Mouse (Mus musculus): ENCODE results near the gene Esp22.
"Not testable (repeated sequence)": the region's sequence is repeated elsewhere in the genome, so short reads cannot be mapped to it uniquely, and the experiment has no call there.

Gene Esp22

DNA sequence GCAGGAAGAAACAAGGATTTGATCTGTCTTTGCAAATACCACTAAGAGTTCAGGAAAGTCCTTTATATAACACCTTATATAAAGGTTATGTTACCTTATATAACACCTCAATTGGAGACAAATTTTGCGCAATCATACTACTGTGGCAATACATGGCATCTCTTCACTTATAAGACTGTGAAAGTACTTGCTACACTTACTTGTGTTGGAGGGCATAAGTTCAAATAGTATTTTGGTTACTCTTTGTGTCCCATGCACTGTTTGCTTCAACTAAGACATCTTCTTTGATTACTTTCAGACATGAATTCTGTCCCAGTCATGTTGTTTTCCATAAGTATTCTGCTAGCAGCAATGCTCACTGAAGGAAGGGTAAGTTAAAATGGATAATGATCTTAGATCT lies at the start of gene Esp22:
Esp22 (plus strand) TSS at position 301 of the 400 bp plus-strand sequence.
- no peak for DNase-seq (ENCODE audit: low spot score in 2 of 2)

DNA sequence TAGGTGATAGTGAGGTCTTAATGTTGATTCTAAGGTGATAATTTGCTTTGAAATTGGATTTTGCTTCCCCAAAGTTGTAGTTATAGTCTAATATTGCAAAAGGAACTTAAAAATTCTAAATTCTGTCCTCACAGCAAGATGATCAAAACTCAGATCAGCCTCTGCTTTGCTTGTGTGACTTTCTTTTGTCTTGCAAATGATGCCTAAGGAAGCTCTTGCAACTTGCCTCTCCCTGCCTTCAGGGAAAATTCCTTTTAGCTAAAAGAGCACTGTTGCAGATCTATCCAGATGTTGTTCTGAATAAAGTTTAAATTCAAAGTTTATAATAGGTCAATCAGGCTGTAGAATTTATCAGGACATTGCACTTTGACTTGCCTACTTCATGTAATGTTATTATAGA lies 31.5 kb upstream of the Esp22 start:
- no peak for DNase-seq (ENCODE audit: low spot score in 2 of 2)

DNA sequence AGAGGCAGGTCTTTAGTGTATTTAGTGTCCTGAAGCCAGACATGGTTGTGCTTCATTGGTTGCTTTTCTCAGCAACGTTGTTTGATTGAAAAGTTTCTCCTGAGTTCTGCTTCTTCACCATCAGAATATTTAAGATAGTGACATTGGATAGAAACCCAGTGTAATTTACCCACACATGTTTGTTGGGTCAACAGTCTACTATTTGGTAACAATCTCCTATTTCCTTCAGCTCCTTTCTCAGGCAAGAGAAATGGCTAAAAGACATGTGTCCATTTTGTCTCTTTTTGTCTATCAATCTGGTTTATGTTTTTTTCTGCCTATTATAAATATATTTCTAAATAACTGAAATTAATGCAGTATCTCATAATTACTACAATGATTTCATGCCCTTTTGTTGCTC lies 18.2 kb upstream of the Esp22 start, which contains the start of gene Esp23:
Esp23 (minus strand) TSS at position 101 of the 400 bp plus-strand sequence.
- no peak for DNase-seq (ENCODE audit: low spot score in 2 of 2)

DNA sequence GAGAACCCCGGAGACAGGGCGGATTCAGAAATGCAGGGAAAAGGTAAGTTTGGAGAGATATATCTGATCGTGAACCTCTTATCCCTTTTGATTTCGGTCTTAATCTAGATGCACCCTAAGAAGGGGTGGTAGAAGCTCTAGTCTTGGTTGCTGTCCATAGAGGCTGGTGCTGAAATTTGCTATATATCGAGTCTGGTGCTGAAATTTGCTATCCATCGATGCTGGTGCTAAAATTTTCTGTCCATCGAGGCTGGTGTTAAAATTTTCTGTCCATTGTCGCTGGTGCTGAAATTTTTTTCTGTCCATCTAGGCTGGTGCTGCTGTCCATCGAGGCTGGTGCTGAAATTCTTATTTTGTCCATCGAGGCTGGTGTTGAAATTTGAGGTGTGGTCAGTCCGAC lies 12.0 kb downstream of the Esp22 start:
- not testable (repeated sequence) for DNase-seq (ENCODE audit: low spot score in 2 of 2)

DNA sequence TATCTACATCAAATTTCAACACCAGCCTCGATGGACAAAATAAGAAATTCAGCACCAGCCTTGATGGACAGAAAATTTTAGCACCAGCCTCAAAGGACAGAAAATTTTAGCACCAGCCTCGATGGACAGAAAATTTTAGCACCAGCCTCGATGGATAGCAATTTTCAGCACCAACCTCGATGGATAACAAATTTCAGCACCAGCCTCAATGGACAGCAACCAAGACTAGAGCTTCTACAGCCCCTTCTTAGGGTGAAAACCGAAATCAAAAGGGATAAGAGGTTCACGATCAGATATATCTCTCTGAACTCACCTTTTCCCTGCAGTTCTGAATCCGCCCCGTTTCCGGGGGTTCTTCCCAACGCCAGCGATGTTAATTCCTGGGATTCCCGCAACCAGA lies 34.0 kb downstream of the Esp22 start:
- not testable (repeated sequence) for DNase-seq (ENCODE audit: low spot score in 2 of 2)
